Mouse (Mus musculus): ENCODE measurements at regions not wholly inside any gene's neighbourhood (a gene's known extent, or its start where the extent isn't known, plus 50 kb on each side); places are given as distances from the start of the nearest gene placed in this dataset.
"Not testable (repeated sequence)": the region's sequence is repeated elsewhere in the genome, so short reads cannot be mapped to it uniquely, and the experiment has no call there.

- intact Hi-C loops (cut with DNase I) = no loop called here
- TF ChIP-seq CTCF (IDR thresholded peaks at IDR 0.05) = no peak
These were observed 100.6 kb downstream of the Vmn2r79 start for GRCm38 (mm10) chr7:87096500-87096899.

DNA sequence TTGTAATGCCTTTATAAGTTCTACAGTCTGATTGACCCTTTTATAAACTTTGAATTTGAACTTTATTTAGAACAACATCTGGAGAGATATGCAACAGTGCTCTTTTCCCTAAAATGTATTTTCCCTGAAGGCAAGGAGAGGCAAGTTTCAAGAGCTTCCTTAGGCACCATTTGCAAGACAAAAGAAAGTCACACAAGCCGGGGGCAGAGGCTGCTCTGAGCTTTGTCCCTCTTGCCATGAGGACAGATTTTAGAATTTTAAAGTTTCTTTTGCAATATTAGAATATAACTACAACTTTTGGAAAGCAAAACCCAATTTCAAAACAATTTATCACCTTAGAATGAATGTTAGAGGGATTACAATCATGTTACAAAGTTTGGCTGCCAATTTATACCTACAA is 103.7 kb downstream of the Vmn2r79 start:
- H3K4me3 ChIP-seq; intact Hi-C loops (cut with DNase I); DNase-seq (ENCODE audit: extremely low spot score in 1 of 2, low spot score in 2 of 2); H3K27ac ChIP-seq: not testable (repeated sequence)

More at GRCm38 (mm10) chr7:87096500-87096899, 100.6 kb downstream of the Vmn2r79 start:
- H3K27ac ChIP-seq = no peak overlapping the region
- DNase-seq (ENCODE audit: extremely low spot score in 1 of 2, low spot score in 2 of 2) = no peak
- no peak overlapping the region for H3K4me3 ChIP-seq

DNA sequence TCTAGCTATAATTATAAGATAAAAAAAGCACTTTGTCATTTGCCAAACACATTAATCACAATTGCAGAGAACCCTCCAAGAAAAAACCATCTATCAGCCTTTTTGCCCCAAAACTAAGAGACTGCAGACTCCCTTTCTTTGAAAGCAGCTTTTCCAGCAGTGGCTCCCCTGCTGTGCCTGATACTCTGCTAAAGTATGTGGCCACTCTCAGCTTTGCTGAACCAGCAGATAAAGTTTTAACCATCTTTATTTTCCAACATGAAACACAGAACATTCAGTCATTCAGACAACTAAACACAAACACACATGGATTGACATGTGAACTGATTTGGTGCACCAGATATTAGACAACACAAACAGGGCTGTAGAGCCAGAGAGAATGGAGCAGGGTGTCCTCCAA is 104.5 kb downstream of the Vmn2r79 start:
- intact Hi-C loops (cut with DNase I); DNase-seq (ENCODE audit: extremely low spot score in 1 of 2, low spot score in 2 of 2); H3K4me3 ChIP-seq; H3K27ac ChIP-seq: not testable (repeated sequence)

- H3K4me3 ChIP-seq; DNase-seq (ENCODE audit: extremely low spot score in 1 of 2, low spot score in 2 of 2); intact Hi-C loops (cut with DNase I); H3K27ac ChIP-seq: not testable (repeated sequence)
These were observed 105.4 kb downstream of the Vmn2r79 start for GRCm38 (mm10) chr7:87101281-87101680.

DNA sequence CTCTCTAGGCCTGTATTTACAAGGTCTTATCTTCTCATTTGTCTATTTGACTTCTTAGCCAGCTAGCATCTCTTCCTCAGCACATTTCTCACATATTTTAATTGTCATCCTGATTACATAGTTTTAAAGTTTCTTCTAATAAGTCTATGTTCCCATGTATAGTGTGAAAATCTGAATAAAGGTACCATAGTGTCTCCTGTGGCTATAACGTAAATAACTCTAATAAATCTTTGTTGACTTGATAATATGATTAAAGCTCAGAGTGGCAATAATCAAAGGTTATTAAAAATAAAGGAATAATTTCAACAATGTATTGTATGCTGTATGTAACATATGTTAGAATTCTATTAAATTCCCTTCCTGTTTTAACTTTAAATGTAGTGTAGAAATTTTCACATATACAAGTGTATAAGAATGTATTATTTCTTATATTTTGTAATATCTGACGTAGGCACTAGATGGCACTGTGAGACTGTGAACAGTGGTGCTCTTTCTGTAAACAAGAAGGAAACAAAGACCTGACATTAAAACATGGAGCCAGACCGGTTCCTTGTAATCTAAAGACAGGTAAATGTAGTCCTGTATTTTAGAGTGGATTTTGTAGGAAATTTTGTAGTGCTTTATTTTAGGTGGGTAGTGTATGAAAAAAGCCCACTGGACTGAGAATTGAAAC is 114.5 kb downstream of the Vmn2r79 start:
- no peak overlapping the region for H3K27ac ChIP-seq
- peak; percentile 74 for TF ChIP-seq CTCF (IDR thresholded peaks at IDR 0.05)
- intact Hi-C loops (cut with DNase I) = loop anchor here (1.0 to 10.0 kb wide), 3 partner anchors 167 to 1927 kb away; no protein-coding TSS in a partner anchor

GRCm38 (mm10) chr7:87110985-87111372 is 115.1 kb downstream of the Vmn2r79 start:
- no peak for DNase-seq (ENCODE audit: extremely low spot score in 1 of 2, low spot score in 2 of 2)
- H3K27ac ChIP-seq = no peak overlapping the region
- peak overlapping the region; percentile 34 for H3K4me3 ChIP-seq
- no peak for TF ChIP-seq CTCF (IDR thresholded peaks at IDR 0.05)
- intact Hi-C loops (cut with DNase I) = loop anchor here (1.0 to 10.0 kb wide), 3 partner anchors 166 to 1926 kb away; no protein-coding TSS in a partner anchor

More for the DNA sequence above, 114.5 kb downstream of the Vmn2r79 start:
- peak overlapping the region; percentile 34 for H3K4me3 ChIP-seq
- no peak for DNase-seq (ENCODE audit: extremely low spot score in 1 of 2, low spot score in 2 of 2)

DNA sequence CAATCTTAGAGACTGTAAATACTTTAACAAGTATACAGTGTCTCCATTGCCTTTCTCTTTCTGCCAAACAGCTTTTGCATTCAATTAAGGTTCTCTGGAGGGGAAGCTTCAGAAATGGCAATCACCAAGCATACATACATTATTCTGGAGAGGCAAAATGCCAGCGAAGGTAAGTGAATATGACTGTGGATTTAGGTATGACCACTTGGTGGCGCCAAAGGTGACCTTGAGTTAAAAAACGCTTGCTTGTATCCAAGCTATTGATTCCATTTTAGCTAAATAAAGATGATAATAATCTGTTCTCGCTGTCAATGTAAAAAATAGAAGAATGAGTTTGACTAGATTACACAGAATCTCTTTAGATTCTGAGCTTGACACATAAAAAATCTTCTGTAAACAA is 117.7 kb downstream of the Vmn2r79 start:
- Histone ChIP-seq H3K27ac (no peak overlapping the region), H3K4me3 (no peak overlapping the region)
- DNase-seq (ENCODE audit: extremely low spot score in 1 of 2, low spot score in 2 of 2) = peak; percentile 49 to 51
- TF ChIP-seq CTCF (IDR thresholded peaks at IDR 0.05) = peak; percentile 80
- intact Hi-C loops (cut with DNase I) = loop anchor here (1.0 to 10.0 kb wide), 3 partner anchors 453 to 1924 kb away; no protein-coding TSS in a partner anchor

DNA sequence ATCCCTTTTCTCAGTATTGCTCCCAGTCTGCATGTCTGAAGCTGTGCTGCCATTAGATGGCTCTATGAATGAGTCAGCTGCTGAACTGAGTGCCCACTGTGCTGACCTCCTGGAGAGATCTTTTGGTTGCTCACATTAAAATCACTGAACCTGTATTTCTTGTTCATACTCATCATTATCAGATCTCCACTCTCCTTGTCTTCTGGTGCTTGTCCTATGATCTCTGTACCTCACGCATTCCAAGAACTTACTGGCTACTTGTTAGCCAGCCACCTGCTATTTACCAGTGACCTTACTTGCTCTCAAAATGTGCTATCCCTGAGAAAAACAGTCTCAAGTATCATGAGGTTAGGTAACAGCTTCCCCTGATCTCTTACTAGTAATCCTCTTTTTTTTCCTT is 123.4 kb upstream of the Nox4 start:
- DNase-seq (ENCODE audit: extremely low spot score in 1 of 2, low spot score in 2 of 2) = no peak
- H3K27ac ChIP-seq = no peak overlapping the region
- H3K4me3 ChIP-seq = no peak overlapping the region
- intact Hi-C loops (cut with DNase I) = no loop called here
- no peak for TF ChIP-seq CTCF (IDR thresholded peaks at IDR 0.05)

- H3K4me3 ChIP-seq = no peak overlapping the region
- intact Hi-C loops (cut with DNase I) = no loop called here
- no peak for TF ChIP-seq CTCF (IDR thresholded peaks at IDR 0.05)
- no peak overlapping the region for H3K27ac ChIP-seq
- DNase-seq (ENCODE audit: extremely low spot score in 1 of 2, low spot score in 2 of 2) = no peak
These were observed 100.0 kb upstream of the Nox4 start for GRCm38 (mm10) chr7:87145896-87146295.

DNA sequence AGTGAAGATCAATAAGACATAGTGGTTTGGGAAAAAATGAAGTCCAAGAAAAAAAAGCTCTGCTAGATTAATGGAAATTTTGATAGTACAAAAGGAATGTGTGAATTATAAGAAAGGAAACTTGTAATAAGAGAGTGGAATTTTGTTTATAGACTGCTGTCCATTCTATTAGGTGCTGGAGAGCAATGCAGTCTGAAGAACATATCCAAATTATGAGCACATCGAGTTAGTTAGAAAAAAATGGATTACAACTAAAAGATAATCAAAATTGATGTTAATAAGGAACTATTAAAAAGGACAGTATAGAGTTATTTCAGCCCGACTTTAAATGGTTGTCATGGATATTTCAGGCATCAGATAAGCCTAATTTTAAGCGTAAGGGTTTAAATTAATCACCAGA is 98.2 kb upstream of the Nox4 start:
- no peak overlapping the region for H3K27ac ChIP-seq
- intact Hi-C loops (cut with DNase I) = no loop called here
- H3K4me3 ChIP-seq = no peak overlapping the region
- no peak for TF ChIP-seq CTCF (IDR thresholded peaks at IDR 0.05)
- DNase-seq (ENCODE audit: extremely low spot score in 1 of 2, low spot score in 2 of 2) = no peak

DNA sequence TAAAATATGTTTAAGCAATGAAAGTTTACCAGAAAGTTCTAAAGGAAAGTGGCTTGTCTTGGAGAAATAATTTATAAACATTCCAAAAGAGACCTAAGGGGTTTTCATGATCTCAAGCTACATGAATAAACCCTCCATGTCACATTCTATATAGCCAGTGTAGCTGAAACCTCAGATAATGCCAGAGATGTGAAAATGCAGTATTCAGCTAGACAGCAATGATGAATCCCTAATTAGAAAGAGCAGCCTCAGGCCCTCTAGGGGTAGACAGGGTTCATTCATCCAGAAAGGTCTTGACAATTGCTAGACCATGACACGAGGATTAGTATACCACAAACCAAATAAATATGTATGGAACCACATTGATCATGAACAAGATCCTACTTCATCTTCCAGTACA is 97.2 kb upstream of the Nox4 start:
- TF ChIP-seq CTCF (IDR thresholded peaks at IDR 0.05) = no peak
- H3K27ac ChIP-seq = no peak overlapping the region
- no peak for DNase-seq (ENCODE audit: extremely low spot score in 1 of 2, low spot score in 2 of 2)
- no peak overlapping the region for H3K4me3 ChIP-seq
- intact Hi-C loops (cut with DNase I) = no loop called here

GRCm38 (mm10) chr7:87150991-87151390 is 94.9 kb upstream of the Nox4 start:
- H3K27ac ChIP-seq = no peak overlapping the region
- intact Hi-C loops (cut with DNase I) = no loop called here
- H3K4me3 ChIP-seq = no peak overlapping the region
- no peak for TF ChIP-seq CTCF (IDR thresholded peaks at IDR 0.05)
- no peak for DNase-seq (ENCODE audit: extremely low spot score in 1 of 2, low spot score in 2 of 2)

Data from left cerebral cortex, adult 2 months (tissue).